Mouse (Mus musculus) CH12.LX (cell line): ENCODE results near the gene Kcnh7. TPM values are rescaled to one million over a fixed set of nuclear protein-coding genes. Genes with fewer than 3 reads are reported as not detected.

ENCODE experiments used
- DNase-seq: peaks from one replicate; pipeline ENCODE4 v3.0.0-alpha.2; 2013; ENCODE audit errors: extremely low read depth
- H3K27ac ChIP-seq: 2 replicates; pipeline ENCODE4 v1.5.1; 2012; ENCODE audit warnings: low read depth, mild to moderate bottlenecking, control low read depth, moderate library complexity; ENCODE audit not compliant: insufficient read depth
- H3K27me3 ChIP-seq: replicated peaks from 2 replicates; pipeline ENCODE3; 2012; ENCODE audit warnings: inconsistent platforms
- H3K36me3 ChIP-seq, 2 experiments: replicated peaks in 1 of 2; 2 replicates each; pipeline versions ENCODE3 to v1.6.1; 2012; ENCODE audit warnings: inconsistent platforms in 1 of 2, low read length in 1 of 2, mild to moderate bottlenecking in 1 of 2, mixed read lengths in 1 of 2, moderate library complexity in 1 of 2; ENCODE audit not compliant: control insufficient read depth in 1 of 2, insufficient read depth in 1 of 2
- H3K4me1 ChIP-seq, 2 experiments: 2 replicates each; pipeline ENCODE4 v1.6.1; 2012; ENCODE audit warnings: inconsistent platforms in 1 of 2, moderate library complexity in 1 of 2; ENCODE audit not compliant: insufficient read depth in 2 of 2, control insufficient read depth in 1 of 2
- H3K4me2 ChIP-seq: 2 replicates; pipeline ENCODE4 v1.6.1; 2012; ENCODE audit warnings: low read depth, mild to moderate bottlenecking, control low read depth; ENCODE audit not compliant: poor library complexity, insufficient read depth, severe bottlenecking
- H3K4me3 ChIP-seq, 3 experiments: fragments of 150-350 bp in 1 of 3; sonication (generic) in 1 of 3; replicated peaks in 1 of 3; 2 replicates each; pipeline versions ENCODE3 to v1.5.1; 2011 to 2012; ENCODE audit warnings: low read depth in 2 of 3, low read length in 2 of 3, mild to moderate bottlenecking in 2 of 3, moderate library complexity in 2 of 3, control low read depth in 1 of 3, improper control_type of control experiment in 1 of 3, inconsistent platforms in 1 of 3, mixed read lengths in 1 of 3; ENCODE audit not compliant: poor library complexity in 1 of 3
- H3K79me2 ChIP-seq: replicated peaks from 2 replicates; pipeline ENCODE4 v1.6.1; 2012; ENCODE audit warnings: mild to moderate bottlenecking, moderate library complexity; ENCODE audit not compliant: control insufficient read depth, poor library complexity, insufficient read depth, severe bottlenecking; ENCODE audit errors: extremely low read depth
- H3K9ac ChIP-seq: 2 replicates; pipeline ENCODE4 v1.6.1; 2012; ENCODE audit warnings: low read depth, mild to moderate bottlenecking, control low read depth, moderate library complexity; ENCODE audit not compliant: insufficient read depth
- H3K9me3 ChIP-seq: replicated peaks from 2 replicates; pipeline ENCODE3; 2012; ENCODE audit warnings: low read length, inconsistent platforms, mixed read lengths
- CHD2 ChIP-seq: IDR thresholded peaks from 2 replicates; pipeline ENCODE4 v1.6.1; 2011; ENCODE audit warnings: low read length, improper control_type of control experiment
- CTCF ChIP-seq, 2 experiments: IDR thresholded peaks in 1 of 2; conservative IDR thresholded peaks in 1 of 2; 2 replicates each; pipeline ENCODE4 v1.5.1; 2011 to 2012; ENCODE audit warnings: low read depth in 2 of 2, low read length in 2 of 2, improper control_type of control experiment in 1 of 2, inconsistent platforms in 1 of 2, mild to moderate bottlenecking in 1 of 2, moderate library complexity in 1 of 2
- ELF1 ChIP-seq: IDR thresholded peaks from 2 replicates; pipeline ENCODE4 v1.6.1; 2014; ENCODE audit warnings: low read depth, mild to moderate bottlenecking, inconsistent platforms, low read length, improper control_type of control experiment
- ETS1 ChIP-seq: conservative IDR thresholded peaks from 2 replicates; pipeline ENCODE4 v1.6.1; 2012; ENCODE audit warnings: low read depth, mild to moderate bottlenecking, inconsistent platforms, low read length, improper control_type of control experiment, moderate library complexity
- GABPA ChIP-seq: IDR thresholded peaks from 2 replicates; pipeline ENCODE4 v1.6.1; 2012; ENCODE audit warnings: low read depth, low read length, improper control_type of control experiment, inconsistent platforms; ENCODE audit not compliant: insufficient replicate concordance
- JUN ChIP-seq: IDR thresholded peaks from 2 replicates; pipeline ENCODE4 v1.6.1; 2011; ENCODE audit warnings: low read depth, mild to moderate bottlenecking, low read length, improper control_type of control experiment, moderate library complexity; ENCODE audit not compliant: insufficient read depth
- MAX ChIP-seq: IDR thresholded peaks from 2 replicates; pipeline ENCODE4 v1.6.1; 2011; ENCODE audit warnings: low read length, improper control_type of control experiment
- MAZ ChIP-seq: IDR thresholded peaks from 2 replicates; pipeline ENCODE4 v1.6.1; 2012; ENCODE audit warnings: low read depth, mild to moderate bottlenecking, inconsistent platforms, low read length, improper control_type of control experiment, moderate library complexity
- MYC ChIP-seq: IDR thresholded peaks from 2 replicates; pipeline ENCODE4 v1.6.1; 2011; ENCODE audit warnings: low read depth, mild to moderate bottlenecking, improper control_type of control experiment, low read length
- NELFE ChIP-seq: IDR thresholded peaks from 2 replicates; pipeline ENCODE4 v1.6.1; 2011; ENCODE audit warnings: low read depth, low read length, improper control_type of control experiment
- PAX5 ChIP-seq: IDR thresholded peaks from 2 replicates; pipeline ENCODE4 v1.6.1; 2012; ENCODE audit warnings: low read length, inconsistent platforms, mixed read lengths
- RAD21 ChIP-seq: IDR thresholded peaks from 2 replicates; pipeline ENCODE4 v1.6.1; 2011; ENCODE audit warnings: low read depth, mild to moderate bottlenecking, low read length, improper control_type of control experiment, moderate library complexity
- RCOR1 ChIP-seq: conservative IDR thresholded peaks from 2 replicates; pipeline ENCODE4 v1.6.1; 2012; ENCODE audit warnings: low read depth, mild to moderate bottlenecking, inconsistent platforms, low read length, improper control_type of control experiment
- SIN3A ChIP-seq: IDR thresholded peaks from 2 replicates; pipeline ENCODE4 v1.6.1; 2012; ENCODE audit warnings: low read length, improper control_type of control experiment, inconsistent platforms
- SMC3 ChIP-seq: IDR thresholded peaks from 2 replicates; pipeline ENCODE4 v1.6.1; 2011; ENCODE audit warnings: low read depth, low read length, improper control_type of control experiment
- TCF12 ChIP-seq: IDR thresholded peaks from 2 replicates; pipeline ENCODE4 v1.6.1; 2014; ENCODE audit warnings: low read depth, mild to moderate bottlenecking, inconsistent platforms, low read length, improper control_type of control experiment
- USF1 ChIP-seq: IDR thresholded peaks from 2 replicates; pipeline ENCODE4 v1.6.1; 2014; ENCODE audit warnings: low read depth, mild to moderate bottlenecking, inconsistent platforms, low read length, improper control_type of control experiment
- USF2 ChIP-seq: conservative IDR thresholded peaks from 2 replicates; pipeline ENCODE4 v1.6.1; 2011; ENCODE audit warnings: low read depth, low read length, improper control_type of control experiment
- ZMIZ1 ChIP-seq: IDR thresholded peaks from 2 replicates; pipeline ENCODE4 v1.6.1; 2012; ENCODE audit warnings: low read depth, mild to moderate bottlenecking, inconsistent platforms, low read length, improper control_type of control experiment
- ZNF384 ChIP-seq: IDR thresholded peaks from 2 replicates; pipeline ENCODE4 v1.6.1; 2012; ENCODE audit warnings: low read depth, low read length, improper control_type of control experiment, inconsistent platforms
- dilution Hi-C: fragments of 300-500 bp; cut with MboI; formaldehyde crosslinking; loops from 2 replicates; pipeline ENCODE4 v1.14.3; 2020; ENCODE audit warnings: low sequenced_read_pairs; ENCODE audit not compliant: extremely low pct_unique_long_range_greater_than_20kb, extremely low pct_ligation_motif_present
- in situ Hi-C: fragments of 300-500 bp; cut with MboI; formaldehyde crosslinking; loops from 3 replicates; pipeline ENCODE4 v1.14.3; 2019; ENCODE audit warnings: low sequenced_read_pairs, low pct_ligation_motif_present, low pct_unique_long_range_greater_than_20kb, mixed read lengths
- polyA plus RNA-seq: library from polyadenylated mRNA; unstranded; fragments of >175 nt; gene quantifications from 2 replicates; pipeline ENCODE4 v1.2.1, GENCODE M21; 2012; ENCODE audit warnings: low read depth; ENCODE audit not compliant: insufficient read length
- total RNA-seq, 2 experiments: library from RNA; depleted of rRNA; stranded (reverse); fragments of 300-350 nt in 1 of 2; fragments of >200 nt in 1 of 2; gene quantifications; 2 replicates each; pipeline ENCODE4 v1.2.3; 2012 to 2014

Gene Kcnh7
- total and polyA plus RNA-seq, 3 experiments: 0.10 TPM; not detected in 2

DNA sequence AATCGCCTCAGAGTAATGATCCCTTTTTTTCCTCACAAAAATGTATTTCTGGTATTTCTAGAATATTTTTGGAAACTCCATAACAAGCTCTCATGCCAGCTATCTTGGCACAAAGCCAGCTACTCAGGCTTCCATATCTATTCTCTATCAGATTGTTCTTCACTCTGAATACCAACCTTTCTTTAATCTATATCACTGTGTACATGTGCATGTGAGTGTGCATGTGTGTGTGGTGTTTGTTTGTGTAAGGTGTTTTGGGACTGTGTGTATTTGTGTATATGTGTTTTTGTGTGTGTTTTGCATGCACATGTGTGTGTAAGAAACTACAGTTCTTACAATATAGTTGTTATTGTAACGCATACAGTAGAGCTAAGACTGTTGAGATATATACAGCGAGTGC is 377.2 kb downstream of the Kcnh7 start:
- no peak for DNase-seq
- Histone ChIP-seq H3K4me1 (no peaks in the 10 kb centered on the region), H3K4me3 (no peak overlapping the region), H3K27ac (no peak overlapping the region), H3K36me3 (no peaks in the 10 kb centered on the region), H3K27me3 (no peaks in the 10 kb centered on the region), H3K79me2 (no peaks in the 10 kb centered on the region), H3K9ac (no peak overlapping the region), H3K4me2 (no peak overlapping the region), H3K9me3 (no peaks in the 10 kb centered on the region)
- in situ Hi-C loops (no loop called here), dilution Hi-C loops (no loop called here)
- TF ChIP-seq CHD2 (no peak), TCF12 (no peak), MAZ (no peak), SIN3A (no peak), USF1 (no peak), JUN (no peak), MAX (no peak), ELF1 (no peak), GABPA (no peak)
- TF ChIP-seq, all 38 proteins: peak for 0

DNA sequence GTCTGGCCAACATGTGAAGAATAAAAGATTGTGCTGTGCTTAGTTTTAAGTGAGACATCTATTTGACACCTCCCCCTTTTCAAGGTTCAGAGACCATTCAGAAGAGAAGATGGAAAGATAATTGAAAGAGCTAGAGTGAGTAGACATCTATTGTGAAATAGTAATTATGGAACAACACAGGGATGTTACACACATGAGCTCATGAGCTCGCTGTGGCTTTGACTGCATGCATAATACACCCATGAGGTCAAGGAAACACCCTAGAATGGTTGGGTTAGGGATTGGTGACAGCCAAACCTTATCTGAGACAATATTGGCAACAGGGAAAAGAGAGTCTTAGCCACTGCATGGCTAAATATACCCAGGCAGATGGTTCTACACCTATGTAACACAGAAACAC is 380.1 kb downstream of the Kcnh7 start:
- Histone ChIP-seq H3K27me3 (no peaks in the 10 kb centered on the region), H3K4me2 (no peak overlapping the region), H3K9ac (no peak overlapping the region), H3K4me1 (no peaks in the 10 kb centered on the region), H3K79me2 (no peaks in the 10 kb centered on the region), H3K4me3 (no peak overlapping the region), H3K36me3 (no peaks in the 10 kb centered on the region), H3K27ac (no peak overlapping the region), H3K9me3 (no peaks in the 10 kb centered on the region)
- TF ChIP-seq ETS1 (no peak), ELF1 (no peak)
- DNase-seq: no peak
- dilution Hi-C loops: no loop called here
- in situ Hi-C loops: no loop called here

DNA sequence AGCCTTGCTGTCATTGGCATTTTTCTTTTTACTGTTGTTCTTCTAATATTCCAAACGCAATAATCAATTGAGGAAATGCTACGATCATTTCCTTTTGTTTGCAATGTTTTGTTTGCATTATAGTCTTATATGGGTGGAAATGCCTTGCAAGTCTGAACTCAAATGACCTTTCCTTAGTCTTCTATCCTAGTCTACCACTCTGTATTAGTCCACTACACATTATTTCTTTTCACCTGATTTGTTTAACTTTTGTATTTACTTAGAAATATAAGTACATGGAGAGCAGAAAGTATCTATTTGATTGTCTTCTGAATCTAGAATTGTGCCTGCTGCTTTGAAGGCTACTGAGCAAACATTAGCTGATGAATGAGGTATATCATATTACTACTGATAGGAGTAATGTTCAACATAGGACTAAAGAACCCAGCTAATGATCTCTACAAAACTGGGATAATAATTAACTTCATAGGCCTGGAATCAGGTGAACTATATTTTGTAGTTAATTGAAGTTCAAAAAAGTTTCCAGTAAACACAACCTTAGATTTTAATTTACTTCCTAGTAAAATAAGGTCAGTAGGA is 399.5 kb downstream of the Kcnh7 start:
- no peak for DNase-seq
- no peak overlapping the region for H3K4me2 ChIP-seq
- H3K4me1 ChIP-seq: no peaks in the 10 kb centered on the region
- no peaks in the 10 kb centered on the region for H3K36me3 ChIP-seq
- dilution Hi-C loops (no loop called here), in situ Hi-C loops (no loop called here)
- no peaks in the 10 kb centered on the region for H3K9me3 ChIP-seq
- no peak overlapping the region for H3K4me3 ChIP-seq
- H3K27ac ChIP-seq: no peak overlapping the region
- H3K27me3 ChIP-seq: no peaks in the 10 kb centered on the region
- TF ChIP-seq USF2 (no peak), MYC (no peak), PAX5 (no peak), SMC3 (no peak), RAD21 (no peak), RCOR1 (no peak), CTCF (conservative IDR thresholded peaks at IDR 0.05 in 1 of 2, IDR thresholded peaks at IDR 0.05 in 1 of 2; ENCODE audit: low read depth in 2 of 2, low read length in 2 of 2) (no peak), ZNF384 (no peak), ZMIZ1 (no peak), NELFE (no peak)
- no peaks in the 10 kb centered on the region for H3K79me2 ChIP-seq
- H3K9ac ChIP-seq: no peak overlapping the region
